Mouse (Mus musculus) hindbrain, postnatal 0 days (tissue): ENCODE results near the gene Zdhhc6. TPM values are rescaled to one million over a fixed set of nuclear protein-coding genes. Genes with fewer than 3 reads are reported as not detected.

Source experiments
- ATAC-seq: fragments of 200-750 bp; cut with Nextera tagmentation; 2 replicates; pipeline ENCODE4 v1.8.0; 2017; ENCODE audit warnings: mild to moderate bottlenecking, moderate TSS enrichment, moderate library complexity
- DNase-seq: peaks from one replicate; pipeline ENCODE4 v3.0.0-alpha.2; 2015; ENCODE audit warnings: low spot score
- H3K27ac ChIP-seq: fragments of 300-500 bp; sonication (generic); 2 replicates; pipeline ENCODE4 v1.5.1; 2014; ENCODE audit warnings: mild to moderate bottlenecking
- H3K27me3 ChIP-seq: fragments of 300-500 bp; sonication (generic); 2 replicates; pipeline ENCODE4 v1.6.1; 2014; ENCODE audit warnings: low read length, mixed read lengths; ENCODE audit not compliant: insufficient read depth
- H3K36me3 ChIP-seq: fragments of 300-500 bp; sonication (generic); 2 replicates; pipeline ENCODE4 v1.6.1; 2014; ENCODE audit warnings: low read length, mixed read lengths; ENCODE audit not compliant: insufficient read depth
- H3K4me1 ChIP-seq: fragments of 300-500 bp; sonication (generic); 2 replicates; pipeline ENCODE4 v1.6.1; 2014; ENCODE audit warnings: antibody characterized with exemption, low read length, mixed read lengths; ENCODE audit not compliant: insufficient read depth
- H3K4me2 ChIP-seq: fragments of 300-500 bp; sonication (generic); 2 replicates; pipeline ENCODE4 v1.6.1; 2014; ENCODE audit warnings: low read depth, mild to moderate bottlenecking, low read length, moderate library complexity, mixed read lengths
- H3K4me3 ChIP-seq: fragments of 300-500 bp; sonication (generic); 2 replicates; pipeline ENCODE4 v1.5.1; 2014; ENCODE audit warnings: low read length
- H3K9ac ChIP-seq: fragments of 300-500 bp; sonication (generic); replicated peaks from 2 replicates; pipeline ENCODE4 v1.6.1; 2014; ENCODE audit warnings: mild to moderate bottlenecking, low read length, moderate library complexity, mixed read lengths
- H3K9me3 ChIP-seq: fragments of 300-500 bp; sonication (generic); 2 replicates; pipeline ENCODE4 v1.6.1; 2016; ENCODE audit warnings: low read length, mixed read lengths
- CTCF ChIP-seq: IDR thresholded peaks from 2 replicates; pipeline ENCODE4 v1.5.1; 2016; ENCODE audit warnings: antibody characterized with exemption, control low read depth, low read depth
- WGBS: fragments of 180-500 bp; shearing (Covaris S2); extraction: QIAGEN DNeasy Blood & Tissue Kit; methylation state at CpG from one replicate; pipeline ENCODE4 v1.1.7; 2014; 5-methylcytosine and 5-hydroxymethylcytosine counted together
- polyA plus RNA-seq: library from polyadenylated mRNA; unstranded; fragments of >200 nt; fragmentation: Nextera tagmentation; extraction: Ambion mirVana; gene quantifications from 2 replicates; pipeline ENCODE4 v1.2.1, GENCODE M21; 2015
- total RNA-seq: library from RNA; depleted of rRNA; stranded (reverse); fragments of >200 nt; gene quantifications from 2 replicates; pipeline ENCODE4 v1.2.3, GENCODE M21; 2014

Gene Zdhhc6
- total and polyA plus RNA-seq, 2 experiments from 2014 or later, result 38.3 to 56.8 TPM

DNA sequence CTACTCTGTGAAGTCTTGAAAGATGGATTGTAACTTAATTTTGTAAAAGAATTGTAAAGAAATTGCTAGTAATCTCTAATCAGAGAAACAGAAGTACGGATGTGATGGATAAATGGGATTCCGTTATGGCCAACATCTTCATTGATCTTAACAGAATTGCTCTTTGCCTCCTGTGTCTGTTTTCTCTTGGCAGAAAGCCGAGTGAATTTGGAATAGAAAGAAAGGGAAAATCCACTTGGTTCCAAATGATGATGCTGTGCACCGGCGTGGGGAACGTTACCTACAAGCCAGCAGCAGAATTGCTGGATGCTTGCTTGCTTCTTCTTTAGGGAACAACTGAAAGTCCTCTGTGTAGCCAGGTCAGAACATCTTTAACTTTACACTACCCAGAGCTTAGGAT, 24.7 kb upstream of the Zdhhc6 start:
- no peaks in the 10 kb centered on the region for H3K27me3 ChIP-seq
- TF ChIP-seq CTCF, result no peak
- no peak overlapping the region for H3K27ac ChIP-seq
- no peak overlapping the region for H3K4me2 ChIP-seq
- H3K9me3 ChIP-seq, result no peaks in the 10 kb centered on the region
- ATAC-seq (no peak), DNase-seq (no peak)
- WGBS, result 72% methylated on average over 6 of the region's 6 CpGs
- no peaks in the 10 kb centered on the region for H3K36me3 ChIP-seq
- H3K4me1 ChIP-seq, result no peaks in the 10 kb centered on the region
- H3K4me3 ChIP-seq, result no peak overlapping the region
- H3K9ac ChIP-seq, result no peak overlapping the region

DNA sequence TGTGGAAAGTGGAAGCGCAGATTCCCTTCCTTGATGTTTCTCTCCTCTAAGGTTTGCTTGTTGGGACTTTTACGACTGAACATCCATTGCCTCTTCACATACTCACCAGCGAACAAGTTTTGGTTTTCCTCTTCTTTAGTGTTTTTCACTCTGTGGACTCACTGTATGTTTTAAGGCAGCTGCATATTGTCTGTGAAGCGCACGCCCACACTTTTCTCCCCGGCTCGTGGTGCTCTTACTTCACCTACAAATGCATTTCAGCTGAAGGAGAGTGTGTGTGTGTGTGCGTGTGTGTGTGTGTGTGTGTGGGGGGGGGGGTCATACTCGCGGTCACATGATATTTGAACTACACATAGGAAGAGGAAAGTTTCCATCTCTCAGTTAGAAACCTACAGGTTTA, 21.8 kb upstream of the Zdhhc6 start:
- ATAC-seq (no peak), DNase-seq (no peak)
- Histone ChIP-seq H3K27me3 (no peaks in the 10 kb centered on the region), H3K4me3 (no peak overlapping the region), H3K9me3 (no peaks in the 10 kb centered on the region), H3K4me1 (no peaks in the 10 kb centered on the region), H3K36me3 (no peaks in the 10 kb centered on the region), H3K4me2 (no peak overlapping the region), H3K9ac (no peak overlapping the region), H3K27ac (no peak overlapping the region)
- TF ChIP-seq CTCF, result no peak
- 92% methylated on average over 10 of the region's 10 CpGs for WGBS

DNA sequence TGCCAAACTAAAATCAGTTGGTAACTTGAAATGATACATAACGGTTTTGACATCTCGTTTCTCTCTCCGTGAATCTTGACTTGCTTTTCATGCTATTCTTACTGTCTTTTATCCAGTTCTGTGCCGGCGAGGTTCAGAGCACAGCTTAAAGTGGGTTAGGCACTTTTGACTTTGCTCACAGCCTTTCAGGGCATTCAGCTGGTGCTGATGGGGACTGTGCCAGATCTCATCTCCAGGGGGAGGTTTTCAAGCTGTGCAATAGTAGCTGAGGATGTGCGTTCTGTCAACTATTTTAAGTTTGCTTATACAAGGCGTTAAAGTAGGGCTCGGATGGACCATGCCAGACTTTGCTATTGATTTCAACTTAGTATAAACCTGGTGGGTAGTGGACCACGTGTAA, 21.2 kb upstream of the Zdhhc6 start:
- H3K36me3 ChIP-seq, result no peaks in the 10 kb centered on the region
- TF ChIP-seq CTCF, result no peak
- no peaks in the 10 kb centered on the region for H3K9me3 ChIP-seq
- DNase-seq (no peak), ATAC-seq (no peak)
- H3K9ac ChIP-seq, result no peak overlapping the region
- H3K27me3 ChIP-seq, result no peaks in the 10 kb centered on the region
- no peaks in the 10 kb centered on the region for H3K4me1 ChIP-seq
- no peak overlapping the region for H3K4me2 ChIP-seq
- H3K4me3 ChIP-seq, result no peak overlapping the region
- WGBS, result 66% methylated on average over 9 of the region's 9 CpGs
- H3K27ac ChIP-seq, result no peak overlapping the region

DNA sequence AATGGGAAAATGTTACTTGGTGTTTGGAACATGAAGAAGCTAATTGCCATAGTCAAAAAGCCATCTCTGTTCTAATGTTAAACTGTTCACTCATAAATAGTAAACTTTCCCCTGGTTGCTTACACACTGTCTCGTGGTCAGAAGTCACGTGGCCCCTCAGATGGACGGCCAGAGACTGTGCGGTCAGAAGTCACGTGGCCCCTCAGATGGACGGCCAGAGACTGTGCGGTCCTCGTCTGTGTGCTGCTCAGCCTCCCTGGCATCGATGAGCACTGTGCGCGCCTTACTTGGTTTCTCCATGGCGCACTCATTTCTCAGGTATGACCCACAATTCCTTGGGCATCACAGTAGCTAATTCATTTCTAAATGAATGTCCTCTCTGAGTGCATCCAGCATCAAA, 20.6 kb upstream of the Zdhhc6 start:
- Histone ChIP-seq H3K27me3 (no peaks in the 10 kb centered on the region), H3K9me3 (no peaks in the 10 kb centered on the region), H3K4me3 (no peak overlapping the region), H3K4me1 (no peaks in the 10 kb centered on the region), H3K36me3 (no peaks in the 10 kb centered on the region), H3K9ac (no peak overlapping the region), H3K27ac (no peak overlapping the region), H3K4me2 (no peak overlapping the region)
- DNase-seq (no peak), ATAC-seq (no peak)
- 89% methylated on average over 12 of the region's 12 CpGs for WGBS
- no peak for TF ChIP-seq CTCF

DNA sequence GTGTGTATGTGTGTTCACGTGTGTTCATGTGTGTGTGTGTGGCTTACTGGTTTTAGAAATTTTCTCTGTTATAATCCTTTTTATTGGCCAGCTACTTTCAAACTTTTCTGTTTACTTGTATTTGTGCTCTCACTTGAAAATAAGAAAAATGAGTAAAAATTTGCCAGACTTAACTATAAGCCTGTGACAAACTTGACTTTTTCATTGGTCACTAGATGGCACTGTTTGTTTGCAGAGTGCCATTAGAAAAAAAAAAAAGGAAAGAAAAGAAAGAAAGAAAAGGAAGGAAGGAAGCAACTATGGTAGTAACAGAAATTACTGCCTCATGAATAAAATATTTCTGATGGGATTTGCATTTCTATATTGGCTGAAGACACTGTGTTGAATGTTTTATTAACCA, 20.0 kb upstream of the Zdhhc6 start:
- Histone ChIP-seq H3K4me1 (no peaks in the 10 kb centered on the region), H3K9ac (no peak overlapping the region), H3K9me3 (no peaks in the 10 kb centered on the region), H3K27ac (no peak overlapping the region), H3K36me3 (peaks cover under 1% of the 10 kb centered on the region; the same call in 1 of the 2 replicates), H3K4me3 (no peak overlapping the region), H3K4me2 (no peak overlapping the region), H3K27me3 (no peaks in the 10 kb centered on the region)
- 89% methylated on average over 1 of the region's 1 CpGs for WGBS
- no peak for ATAC-seq
- peak; percentile 71 for TF ChIP-seq CTCF
- peak; percentile 76 for DNase-seq

DNA sequence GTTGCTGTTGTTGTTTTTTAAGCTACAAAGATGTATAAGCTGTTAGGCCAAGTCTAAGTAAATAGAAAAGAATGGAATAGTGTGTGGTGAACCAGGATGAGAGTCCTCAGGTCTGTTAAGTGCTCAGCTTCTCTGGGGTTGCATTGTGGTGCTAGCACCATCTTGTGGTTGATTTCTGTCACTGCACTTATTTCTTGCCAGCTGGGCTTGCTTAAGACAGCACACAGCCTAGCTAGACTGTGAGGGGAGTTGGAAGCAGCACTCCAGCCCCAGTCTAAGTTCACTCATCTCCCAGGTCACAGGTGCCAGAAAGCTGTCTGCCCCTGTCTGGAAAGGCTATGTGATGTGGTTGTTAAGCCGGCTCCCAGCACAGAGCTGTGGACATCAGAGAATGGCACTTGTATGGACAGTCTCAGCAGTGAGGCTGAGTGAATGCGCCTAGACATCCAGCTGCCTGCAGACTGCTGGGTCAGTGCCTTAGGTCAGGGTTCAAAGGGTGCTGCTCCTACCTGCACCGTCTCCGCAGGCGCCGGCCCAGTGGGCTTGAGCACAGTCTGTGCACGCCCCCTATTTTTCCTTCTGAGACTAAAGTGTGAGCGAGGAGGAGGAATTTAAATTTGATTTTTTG, 16.9 kb upstream of the Zdhhc6 start:
- Histone ChIP-seq H3K9ac (no peak overlapping the region), H3K4me2 (no peak overlapping the region), H3K4me3 (no peak overlapping the region), H3K27me3 (no peaks in the 10 kb centered on the region), H3K4me1 (no peaks in the 10 kb centered on the region), H3K9me3 (no peaks in the 10 kb centered on the region), H3K36me3 (peaks cover 19% of the 10 kb centered on the region), H3K27ac (no peak overlapping the region)
- peak; percentile 96 for TF ChIP-seq CTCF
- WGBS, result 90% methylated on average over 8 of the region's 8 CpGs
- DNase-seq (peak; percentile 83), ATAC-seq (peak; percentile 84)

DNA sequence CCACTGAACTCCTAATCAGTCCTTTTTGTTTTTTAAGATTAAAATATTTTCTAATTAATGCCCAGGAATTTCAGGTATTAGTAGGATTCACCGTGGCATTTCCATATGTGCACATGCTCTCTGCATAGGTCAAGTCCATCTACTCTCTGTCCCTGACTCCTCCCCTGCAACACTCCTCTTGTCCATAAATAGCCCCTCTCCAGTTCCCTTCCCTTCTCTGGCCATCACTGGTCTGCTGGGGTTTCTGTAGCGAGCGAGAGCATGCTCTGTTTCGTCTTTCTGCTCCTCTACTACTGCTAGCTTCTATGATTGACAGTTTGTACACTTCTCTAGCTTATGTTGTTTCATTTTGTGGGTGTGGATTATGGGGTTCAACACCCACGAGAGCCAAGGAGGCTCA, 15.9 kb upstream of the Zdhhc6 start:
- no peak overlapping the region for H3K27ac ChIP-seq
- no peak overlapping the region for H3K4me2 ChIP-seq
- H3K36me3 ChIP-seq, result peaks cover 20% of the 10 kb centered on the region
- H3K4me3 ChIP-seq, result no peak overlapping the region
- no peak overlapping the region for H3K9ac ChIP-seq
- no peaks in the 10 kb centered on the region for H3K27me3 ChIP-seq
- ATAC-seq (no peak), DNase-seq (no peak)
- no peaks in the 10 kb centered on the region for H3K9me3 ChIP-seq
- WGBS, result 90% methylated on average over 5 of the region's 5 CpGs
- H3K4me1 ChIP-seq, result no peaks in the 10 kb centered on the region
- no peak for TF ChIP-seq CTCF
